Mouse (Mus musculus): ENCODE data around the gene Bicc1.

DNA sequence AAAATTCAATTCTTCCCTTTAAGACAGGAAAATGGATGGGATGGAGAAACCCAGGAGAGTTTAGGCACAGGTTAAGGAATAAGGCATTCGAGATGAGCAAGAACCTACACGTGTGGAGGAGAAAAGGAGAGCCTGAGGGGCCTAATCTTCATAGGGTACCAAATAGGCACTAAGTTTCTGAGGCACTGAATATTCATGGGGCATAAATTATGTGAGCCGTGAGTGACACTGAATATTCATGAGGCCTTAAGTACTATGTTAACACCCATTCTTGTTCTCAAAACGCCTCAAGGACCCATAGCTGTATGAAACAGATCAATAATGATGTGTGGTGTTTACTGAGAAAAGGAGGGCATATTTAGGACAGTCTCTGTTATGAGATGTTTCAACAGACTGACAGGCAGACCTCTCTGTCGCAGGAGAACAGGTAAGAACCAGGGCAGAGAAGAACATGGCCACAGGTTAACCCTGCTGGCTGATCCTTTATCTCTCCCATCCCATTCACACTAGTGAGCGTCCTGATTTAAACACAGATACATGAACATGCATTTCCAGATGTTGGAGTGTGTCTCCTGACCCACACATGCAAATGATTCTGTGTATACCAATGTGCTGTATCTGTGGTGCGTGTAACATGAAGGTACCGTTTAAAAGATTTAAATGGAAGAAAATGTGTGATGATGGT lies 58.5 kb downstream of the Bicc1 start:
- TF ChIP-seq CTCF (IDR thresholded peaks at IDR 0.05; ENCODE audit: control insufficient read depth, insufficient read depth, low read length) (no peak), POLR2A (IDR thresholded peaks at IDR 0.05; ENCODE audit: borderline replicate concordance, control insufficient read depth, low read depth, low read length) (no peak)
